In the genomic region with DNA sequence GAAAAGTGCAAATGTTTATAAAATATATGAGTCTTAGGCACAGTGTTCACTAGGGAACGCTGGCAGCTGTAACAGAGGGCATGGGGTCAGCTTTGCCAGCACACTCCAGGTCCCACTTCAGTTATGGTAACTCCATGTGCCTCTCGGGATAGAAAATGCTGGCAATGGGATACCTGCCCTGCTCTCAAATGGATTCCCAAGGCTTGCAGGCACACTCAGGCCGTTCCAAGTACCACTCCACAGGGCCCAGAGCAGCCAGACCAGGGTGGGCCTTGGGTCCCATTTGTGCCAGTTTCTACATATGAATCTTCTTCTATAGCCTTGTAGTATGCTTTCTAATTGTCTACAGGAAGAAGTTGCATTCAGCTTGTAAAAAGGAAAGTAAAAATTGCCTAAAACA, we compare ENCODE assay signal across 19 mouse cellular contexts. TPM values are rescaled to one million over a fixed set of nuclear protein-coding genes. Genes with fewer than 3 reads are reported as not detected.
DNase-seq lines count a peak whose midpoint lies in the region; ATAC-seq and TF ChIP-seq lines count a peak whose summit lies in the region.
"Had no signal": no experiment of that assay in that cellular context is flagged by ENCODE, and none has a peak within 500 bp of the region (broad histone marks: within the 10 kb centered on the region; RNA-seq: fewer than 3 reads in every experiment).

No protein-coding gene starts in this region.

- H3K4me2 ChIP-seq in lung, postnatal 0 days (replicated peaks; ENCODE audit: low read depth, low read length): no peak overlapping the region
- no peak overlapping the region for H3K4me2 ChIP-seq in limb, embryonic 15.5 days
- H3K4me2 ChIP-seq: forebrain, embryonic 13.5 days; heart, embryonic 11.5 days; kidney, embryonic 15.5 days; liver, embryonic 13.5 days; midbrain, embryonic 15.5 days; neural tube, embryonic 13.5 days had no signal

- no peak for TF ChIP-seq CTCF in lung, postnatal 0 days (IDR thresholded peaks at IDR 0.05)
- no peak for TF ChIP-seq CTCF in bone marrow, adult 2 months (IDR thresholded peaks at IDR 0.05; ENCODE audit: control insufficient read depth, insufficient read depth, low read length)

- DNase-seq in heart, adult 11 months: peak; percentile 87
- DNase-seq in heart, postnatal 25 days (ENCODE audit: low spot score): no peak
- no peak for DNase-seq in lung, postnatal 0 days (ENCODE audit: low spot score)
- DNase-seq in lung, postnatal 14 days: no peak
- DNase-seq in kidney, adult 8-10 months: no peak
- DNase-seq: adrenal gland, postnatal 25 days; cerebellum, adult 11 months; cerebellum, adult 9-11 months; kidney, postnatal 36 days; layer of hippocampus, adult 9-11 months; liver, embryonic 13.5 days; right cerebral cortex, postnatal 25 days had no signal

- H3K27me3 ChIP-seq in lung, postnatal 0 days (replicated peaks; ENCODE audit: insufficient read depth, low read length): no peaks in the 10 kb centered on the region
- H3K27me3 ChIP-seq in limb, embryonic 15.5 days: no peaks in the 10 kb centered on the region
- H3K27me3 ChIP-seq: forebrain, embryonic 13.5 days; kidney, embryonic 15.5 days; liver, embryonic 13.5 days; midbrain, embryonic 15.5 days; neural tube, embryonic 13.5 days had no signal

- H3K36me3 ChIP-seq in lung, postnatal 0 days (ENCODE audit: insufficient read depth, low read length): no peaks in the 10 kb centered on the region
- H3K36me3 ChIP-seq in limb, embryonic 15.5 days: peaks cover 11% of the 10 kb centered on the region
- H3K36me3 ChIP-seq: midbrain, embryonic 15.5 days had no signal

- no peaks in the 10 kb centered on the region for H3K4me1 ChIP-seq in lung, postnatal 0 days (ENCODE audit: insufficient read depth, low read depth, low read length)
- peaks cover 9% of the 10 kb centered on the region for H3K4me1 ChIP-seq in bone marrow, adult 2 months (ENCODE audit: control insufficient read depth, insufficient read depth, low read length)
- H3K4me1 ChIP-seq in limb, embryonic 15.5 days: peaks cover 2% of the 10 kb centered on the region; the same call in 1 of the 2 replicates
- H3K4me1 ChIP-seq: forebrain, embryonic 13.5 days; midbrain, embryonic 15.5 days; neural tube, embryonic 13.5 days had no signal

- no peak for TF ChIP-seq POLR2A in bone marrow, adult 2 months (IDR thresholded peaks at IDR 0.05; ENCODE audit: borderline replicate concordance, control insufficient read depth, low read depth, low read length)

- no peak overlapping the region for H3K9ac ChIP-seq in lung, postnatal 0 days (replicated peaks; ENCODE audit: low read depth)
- no peak overlapping the region for H3K9ac ChIP-seq in limb, embryonic 15.5 days
- H3K9ac ChIP-seq: forebrain, embryonic 13.5 days; kidney, embryonic 15.5 days; liver, embryonic 13.5 days; midbrain, embryonic 15.5 days; neural tube, embryonic 13.5 days had no signal

- H3K27ac ChIP-seq in lung, postnatal 0 days (ENCODE audit: low read length): no peak overlapping the region
- H3K27ac ChIP-seq in bone marrow, adult 2 months (ENCODE audit: control insufficient read depth, insufficient read depth, low read depth, low read length, poor library complexity): peak overlapping the region; percentile 85
- H3K27ac ChIP-seq in limb, embryonic 15.5 days: peak overlapping the region; percentile 43; the same call in 1 of the 2 replicates
- H3K27ac ChIP-seq: liver, embryonic 13.5 days; midbrain, embryonic 15.5 days; neural tube, embryonic 13.5 days had no signal

- peak; percentile 37; the same call in 1 of the 2 replicates for ATAC-seq in lung, postnatal 0 days
- ATAC-seq in limb, embryonic 15.5 days (ENCODE audit: insufficient number of reproducible peaks, low FRiP score, low TSS enrichment, low read depth): no peak

- intact Hi-C loops in heart, postnatal 25 days (cut with DNase I): no loop called here

- H3K4me3 ChIP-seq in lung, postnatal 0 days (ENCODE audit: low read depth, low read length): no peak overlapping the region
- no peak overlapping the region for H3K4me3 ChIP-seq in bone marrow, adult 2 months (replicated peaks; ENCODE audit: control insufficient read depth, low read depth, low read length)
- no peak overlapping the region for H3K4me3 ChIP-seq in limb, embryonic 15.5 days
- H3K4me3 ChIP-seq: forebrain, embryonic 13.5 days; kidney, embryonic 15.5 days; liver, embryonic 13.5 days; midbrain, embryonic 15.5 days; neural tube, embryonic 13.5 days had no signal

- H3K9me3 ChIP-seq in lung, postnatal 0 days (ENCODE audit: low read length): no peaks in the 10 kb centered on the region
- no peaks in the 10 kb centered on the region for H3K9me3 ChIP-seq in limb, embryonic 15.5 days
- H3K9me3 ChIP-seq: forebrain, embryonic 13.5 days; kidney, embryonic 15.5 days; liver, embryonic 13.5 days; midbrain, embryonic 15.5 days; neural tube, embryonic 13.5 days had no signal

- no peak for TF ChIP-seq EP300 in lung, postnatal 0 days (IDR thresholded peaks at IDR 0.05)

- WGBS in lung, postnatal 0 days: 60% methylated on average over 3 of the region's 3 CpGs
- 78% methylated on average over 3 of the region's 3 CpGs for WGBS in bone marrow, adult 2 months
- 83% methylated on average over 3 of the region's 3 CpGs for WGBS in limb, embryonic 15.5 days

RNA-seq across cellular contexts. Expression of gene Tmem123, which starts 21.6 kb away (rescaled TPM):
- 10 to 100 TPM; 39.4 to 43.7 TPM for total RNA-seq in heart, postnatal 25 days (2021)
- 99.5 and 112 TPM in 2 replicates for polyA plus RNA-seq in lung, postnatal 0 days (2015; fragmentation: Nextera tagmentation; extraction: Ambion mirVana)
- 15.0 and 17.4 TPM in 2 replicates for polyA plus RNA-seq in bone marrow, adult 2 months (2011; ENCODE audit: insufficient read depth, insufficient read length, low replicate concordance, missing spikeins)
- 135 and 142 TPM in 2 replicates for polyA plus RNA-seq in limb, embryonic 15.5 days (2015; fragmentation: Nextera tagmentation; extraction: Ambion mirVana)

RNA-seq across cellular contexts. Expression of gene Birc2, which starts 51.5 kb away (rescaled TPM):
- 10 to 100 TPM; 23.6 to 24.8 TPM for total RNA-seq in heart, postnatal 25 days (2021)
- polyA plus RNA-seq in lung, postnatal 0 days (2015; fragmentation: Nextera tagmentation; extraction: Ambion mirVana): 23.6 and 28.6 TPM in 2 replicates
- 25.9 and 41.1 TPM in 2 replicates for polyA plus RNA-seq in bone marrow, adult 2 months (2011; ENCODE audit: insufficient read depth, insufficient read length, low replicate concordance, missing spikeins)
- 35.3 and 37.1 TPM in 2 replicates for polyA plus RNA-seq in limb, embryonic 15.5 days (2015; fragmentation: Nextera tagmentation; extraction: Ambion mirVana)
